Comparison of ENCODE assay signal across 8 mouse cellular contexts in genomic region chr12:111669000-111669788, GRCm38 (mm10). TPM values are rescaled to one million over a fixed set of nuclear protein-coding genes. Genes with fewer than 3 reads are reported as not detected.
DNase-seq lines count a peak whose midpoint lies in the region; ATAC-seq and TF ChIP-seq lines count a peak whose summit lies in the region.

No protein-coding gene starts in this region.

- H3K79me2 ChIP-seq in liver, adult 2 months (ENCODE audit: control insufficient read depth, insufficient read depth, low read length) = no peaks in the 10 kb centered on the region

- no peaks in the 10 kb centered on the region for H3K9me3 ChIP-seq in embryonic facial prominence, embryonic 12.5 days
- no peaks in the 10 kb centered on the region for H3K9me3 ChIP-seq in liver, embryonic 14.5 days (ENCODE audit: control insufficient read depth, low read length)

- intact Hi-C loops in heart, postnatal 10 days (cut with DNase I) = loop anchor here (1.0 to 5.0 kb wide), 3 partner anchors 27 to 288 kb away; no protein-coding TSS in a partner anchor
- intact Hi-C loops in left cerebral cortex, postnatal 4 days (cut with DNase I) = loop anchor here (5.0 kb wide), 2 partner anchors 33 to 63 kb away; no protein-coding TSS in a partner anchor

- H3K9ac ChIP-seq in liver, adult 2 months (ENCODE audit: low read depth, low read length) = 0 out of 2 replicates have a peak overlapping the region, but pooled peaks have one; percentile 9
- H3K9ac ChIP-seq in embryonic facial prominence, embryonic 12.5 days = peak overlapping the region; percentile 42; the same call in 1 of the 2 replicates
- no peak overlapping the region for H3K9ac ChIP-seq in liver, embryonic 14.5 days (replicated peaks)

- peaks cover 12% of the 10 kb centered on the region for H3K4me1 ChIP-seq in liver, adult 2 months (ENCODE audit: control insufficient read depth, insufficient read depth, low read length)
- peaks cover 26% of the 10 kb centered on the region for H3K4me1 ChIP-seq in embryonic facial prominence, embryonic 12.5 days
- H3K4me1 ChIP-seq in liver, embryonic 14.5 days (replicated peaks; ENCODE audit: control insufficient read depth in 2 of 2, insufficient read depth in 2 of 2, low read length in 1 of 2) = 0 out of 4 replicates have a peak, but pooled peaks cover 0 to 3% of the 10 kb centered on the region in 2 experiments

- no peaks in the 10 kb centered on the region for H3K36me3 ChIP-seq in liver, adult 2 months (ENCODE audit: control insufficient read depth, insufficient read depth, low read length)
- H3K36me3 ChIP-seq in embryonic facial prominence, embryonic 12.5 days = no peaks in the 10 kb centered on the region
- H3K36me3 ChIP-seq in liver, embryonic 14.5 days (replicated peaks; ENCODE audit: control insufficient read depth, insufficient read depth, low read depth) = no peaks in the 10 kb centered on the region

- TF ChIP-seq POLR2A in liver, adult 2 months (IDR thresholded peaks at IDR 0.05; ENCODE audit: extremely low read depth, insufficient read depth, low read length) = no peak

- H3K27me3 ChIP-seq in liver, adult 2 months (ENCODE audit: control insufficient read depth, insufficient read depth, low read length) = peaks cover 16% of the 10 kb centered on the region
- H3K27me3 ChIP-seq in embryonic facial prominence, embryonic 12.5 days = peaks cover 48% of the 10 kb centered on the region
- peaks cover 51% of the 10 kb centered on the region for H3K27me3 ChIP-seq in liver, embryonic 14.5 days (ENCODE audit: control insufficient read depth, insufficient read depth, low read length)

- DNase-seq in liver, adult 2 months (ENCODE audit: extremely low read depth, low read depth, low spot score) = peak; percentile 68
- DNase-seq in liver = no peak
- DNase-seq in heart, postnatal 10 days = peak; percentile 66 to 72
- no peak for DNase-seq in liver, embryonic 14.5 days (ENCODE audit: low read depth in 3 of 3, low spot score in 3 of 3)
- peak; percentile 49 for DNase-seq in retina, embryonic 14.5 days (ENCODE audit: low spot score)
- DNase-seq in left cerebral cortex, postnatal 4 days = no peak
- no peak for DNase-seq in natural killer cell, adult 2 months (ENCODE audit: low spot score in 2 of 2)

- no peak for TF ChIP-seq EP300 in liver, embryonic 14.5 days (IDR thresholded peaks at IDR 0.05; ENCODE audit: low read depth)

- peak overlapping the region; percentile 64 for H3K27ac ChIP-seq in liver, adult 2 months (replicated peaks; ENCODE audit: insufficient read depth, low read depth, low read length)
- peak overlapping the region; percentile 86 for H3K27ac ChIP-seq in embryonic facial prominence, embryonic 12.5 days
- H3K27ac ChIP-seq in liver, embryonic 14.5 days = no peak overlapping the region

- WGBS in liver, adult 2 months = 23% methylated on average over 23 of the region's 23 CpGs
- 61% methylated on average over 23 of the region's 23 CpGs for WGBS in embryonic facial prominence, embryonic 12.5 days
- 65% methylated on average over 23 of the region's 23 CpGs for WGBS in liver, embryonic 14.5 days (ENCODE audit: insufficient replicate concordance)

- no peak for ATAC-seq in embryonic facial prominence, embryonic 12.5 days (ENCODE audit: insufficient number of reproducible peaks, insufficient read depth, low FRiP score, low TSS enrichment)
- peak; percentile 9; the same call in 1 of the 2 replicates for ATAC-seq in liver, embryonic 14.5 days (ENCODE audit: insufficient read depth)

- peak; percentile 39 for TF ChIP-seq CTCF in liver, adult 2 months (IDR thresholded peaks at IDR 0.05; ENCODE audit: low read depth, low read length)
- TF ChIP-seq CTCF in liver, embryonic 14.5 days (IDR thresholded peaks at IDR 0.05; ENCODE audit: low read depth) = no peak

- peak overlapping the region; percentile 5; the same call in 1 of the 2 replicates for H3K4me3 ChIP-seq in liver, adult 2 months (ENCODE audit: insufficient read depth, low read depth, low read length)
- H3K4me3 ChIP-seq in embryonic facial prominence, embryonic 12.5 days = peak overlapping the region; percentile 13; the same call in 1 of the 2 replicates
- no peak overlapping the region for H3K4me3 ChIP-seq in liver, embryonic 14.5 days (ENCODE audit: insufficient read depth in 1 of 2, low read depth in 2 of 2, low read length in 2 of 2)

- H3K4me2 ChIP-seq in embryonic facial prominence, embryonic 12.5 days (replicated peaks) = peak overlapping the region; percentile 70
- peak overlapping the region; percentile 45 for H3K4me2 ChIP-seq in liver, embryonic 14.5 days (ENCODE audit: low read depth)

RNA-seq across cellular contexts. Expression of gene Ckb, which starts 2.9 kb away (rescaled TPM):
- 9.7 and 9.9 TPM in 2 replicates for total RNA-seq in liver, adult 2 months (2014; rRNA removed)
- 15.3 and 17.8 TPM in 2 replicates for polyA plus RNA-seq in liver, adult 2 months (2012; rRNA removed)
- polyA plus RNA-seq in embryonic facial prominence, embryonic 12.5 days (2016; fragmentation: Nextera tagmentation; extraction: Ambion mirVana) = 339 and 355 TPM in 2 replicates
- total RNA-seq in heart, postnatal 10 days (2021) = 100 to 1,000 TPM; 127 to 140 TPM
- 26.5 and 31.4 TPM in 2 replicates for polyA plus RNA-seq in liver, embryonic 14.5 days (2012; rRNA removed)
- 26.1 and 28.0 TPM in 2 replicates for polyA plus RNA-seq in liver, embryonic 14.5 days (2014; fragmentation: Nextera tagmentation; extraction: Ambion mirVana)
- total RNA-seq in left cerebral cortex, postnatal 4 days (2021) = 100 to 1,000 TPM; 638 to 668 TPM

RNA-seq across cellular contexts. Expression of gene Trmt61a, which starts 8.7 kb away (rescaled TPM):
- 2.3 and 5.3 TPM in 2 replicates for total RNA-seq in liver, adult 2 months (2014; rRNA removed)
- 17.9 and 33.1 TPM in 2 replicates for polyA plus RNA-seq in liver, adult 2 months (2012; rRNA removed)
- polyA plus RNA-seq in embryonic facial prominence, embryonic 12.5 days (2016; fragmentation: Nextera tagmentation; extraction: Ambion mirVana) = 13.3 and 15.1 TPM in 2 replicates
- 1 to 10 TPM; 6.4 to 8.3 TPM for total RNA-seq in heart, postnatal 10 days (2021)
- polyA plus RNA-seq in liver, embryonic 14.5 days (2012; rRNA removed) = 19.3 and 32.7 TPM in 2 replicates
- polyA plus RNA-seq in liver, embryonic 14.5 days (2014; fragmentation: Nextera tagmentation; extraction: Ambion mirVana) = 3.3 and 4.4 TPM in 2 replicates
- total RNA-seq in left cerebral cortex, postnatal 4 days (2021) = 10 to 100 TPM; 21.3 to 22.0 TPM

RNA-seq across cellular contexts. Expression of gene Bag5, which starts 43.9 kb away (rescaled TPM):
- total RNA-seq in liver, adult 2 months (2014; rRNA removed) = 9.5 and 10.1 TPM in 2 replicates
- polyA plus RNA-seq in liver, adult 2 months (2012; rRNA removed) = 6.7 and 7.7 TPM in 2 replicates
- polyA plus RNA-seq in embryonic facial prominence, embryonic 12.5 days (2016; fragmentation: Nextera tagmentation; extraction: Ambion mirVana) = 59.7 and 61.3 TPM in 2 replicates
- 10 to 100 TPM; 29.1 to 32.7 TPM for total RNA-seq in heart, postnatal 10 days (2021)
- 5.5 and 9.8 TPM in 2 replicates for polyA plus RNA-seq in liver, embryonic 14.5 days (2012; rRNA removed)
- 15.2 and 15.5 TPM in 2 replicates for polyA plus RNA-seq in liver, embryonic 14.5 days (2014; fragmentation: Nextera tagmentation; extraction: Ambion mirVana)
- 10 to 100 TPM; 42.0 to 43.6 TPM for total RNA-seq in left cerebral cortex, postnatal 4 days (2021)

RNA-seq across cellular contexts. Expression of gene Apopt1, which starts 43.9 kb away (rescaled TPM):
- total RNA-seq in liver, adult 2 months (2014; rRNA removed) = 21.3 and 24.3 TPM in 2 replicates
- 58.2 and 78.4 TPM in 2 replicates for polyA plus RNA-seq in liver, adult 2 months (2012; rRNA removed)
- 53.0 and 59.7 TPM in 2 replicates for polyA plus RNA-seq in embryonic facial prominence, embryonic 12.5 days (2016; fragmentation: Nextera tagmentation; extraction: Ambion mirVana)
- total RNA-seq in heart, postnatal 10 days (2021) = 10 to 100 TPM; 39.6 to 41.5 TPM
- polyA plus RNA-seq in liver, embryonic 14.5 days (2012; rRNA removed) = 7.5 and 13.4 TPM in 2 replicates
- 19.3 and 20.0 TPM in 2 replicates for polyA plus RNA-seq in liver, embryonic 14.5 days (2014; fragmentation: Nextera tagmentation; extraction: Ambion mirVana)
- 10 to 100 TPM; 27.0 to 33.0 TPM for total RNA-seq in left cerebral cortex, postnatal 4 days (2021)

Comparison
In these comparisons a context has a peak if more than half of its experiments do, and no peak if none do; other contexts are left out.
1. DNase-seq: peak in liver, adult 2 months (single experiment), heart, postnatal 10 days (2 of 2) and retina, embryonic 14.5 days (single experiment); none in liver (single experiment), liver, embryonic 14.5 days (0 of 3), left cerebral cortex, postnatal 4 days (single experiment) and natural killer cell, adult 2 months (0 of 2).
2. H3K4me3 ChIP-seq: peak in liver, adult 2 months (single experiment) and embryonic facial prominence, embryonic 12.5 days (single experiment); none in liver, embryonic 14.5 days (0 of 2).
3. RNA of gene Ckb, which starts 2.9 kb away (total RNA-seq): 638 to 668 TPM in left cerebral cortex, postnatal 4 days and 127 to 140 TPM in heart, postnatal 10 days; 9.7 to 9.9 TPM in liver, adult 2 months; every median in the first group is over 10 times any median in the second.